Mouse (Mus musculus) retina, embryonic 14.5 days (tissue): ENCODE measurements around the gene Lamtor3.
"Not testable (repeated sequence)": the region's sequence is repeated elsewhere in the genome, so short reads cannot be mapped to it uniquely, and the experiment has no call there.

Experiments
- DNase-seq: peaks from one replicate; pipeline ENCODE4 v3.0.0-alpha.2; 2015; ENCODE audit warnings: low spot score

Gene Lamtor3

DNA sequence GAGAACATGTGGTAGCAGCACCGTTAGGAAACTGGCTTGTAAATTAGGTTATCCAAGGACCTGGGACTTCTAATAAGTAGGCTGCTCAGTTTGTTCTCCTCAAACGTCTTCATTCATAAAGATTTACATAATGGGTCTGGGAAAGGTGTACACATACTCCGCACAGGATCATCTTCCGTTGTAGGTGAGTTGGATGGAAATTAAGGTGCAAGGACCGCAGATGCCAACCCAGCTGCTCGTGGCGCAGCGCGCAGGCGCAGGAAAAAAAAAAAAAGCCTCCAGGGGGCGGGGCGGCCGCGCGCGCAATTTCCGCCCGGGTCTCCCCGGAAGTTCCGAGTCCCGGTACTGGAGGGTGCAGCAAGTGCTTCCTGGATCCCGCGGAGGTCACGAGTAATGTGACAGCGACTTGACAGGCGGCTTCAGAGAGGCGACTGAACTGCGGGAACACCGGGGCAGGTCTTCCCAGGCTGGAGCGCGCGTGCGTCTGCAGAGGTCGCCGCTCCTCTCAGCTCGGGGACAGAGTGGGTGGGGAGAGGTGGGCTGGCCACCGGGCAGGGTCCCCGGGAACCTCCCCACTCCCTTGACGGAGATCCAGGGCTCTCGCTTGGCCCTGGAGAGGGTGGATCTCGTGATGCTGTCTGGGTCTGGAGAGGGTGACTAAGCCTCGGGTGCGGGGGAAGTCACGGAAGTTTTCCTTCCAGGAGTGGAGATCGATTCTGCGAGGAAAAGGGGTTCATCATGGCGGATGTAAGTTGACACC, at the start of gene Lamtor3:
Lamtor3 (plus strand) TSS at position 335 of the 760 bp plus-strand sequence.
- DNase-seq = peak; percentile 84

DNA sequence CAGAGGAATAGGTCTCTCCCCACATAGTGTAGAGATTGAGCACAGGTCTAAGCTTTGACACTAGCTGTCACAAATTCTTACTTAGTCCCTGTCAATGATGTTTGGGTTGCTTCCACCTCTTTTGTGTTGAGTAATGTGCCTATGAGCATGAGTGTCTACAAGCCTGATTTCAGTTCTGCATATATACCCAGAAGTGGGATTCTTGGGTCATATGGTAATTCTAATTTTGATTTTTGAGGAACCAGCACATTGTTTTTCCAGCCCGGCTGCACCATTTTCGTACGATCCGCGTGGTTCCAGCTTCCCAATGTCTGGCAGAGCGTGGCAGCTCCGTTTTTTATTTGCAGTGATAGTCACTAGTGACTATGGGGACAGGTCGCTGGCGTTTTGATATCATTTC, 48.9 kb upstream of the Lamtor3 start:
- no peak for DNase-seq

DNA sequence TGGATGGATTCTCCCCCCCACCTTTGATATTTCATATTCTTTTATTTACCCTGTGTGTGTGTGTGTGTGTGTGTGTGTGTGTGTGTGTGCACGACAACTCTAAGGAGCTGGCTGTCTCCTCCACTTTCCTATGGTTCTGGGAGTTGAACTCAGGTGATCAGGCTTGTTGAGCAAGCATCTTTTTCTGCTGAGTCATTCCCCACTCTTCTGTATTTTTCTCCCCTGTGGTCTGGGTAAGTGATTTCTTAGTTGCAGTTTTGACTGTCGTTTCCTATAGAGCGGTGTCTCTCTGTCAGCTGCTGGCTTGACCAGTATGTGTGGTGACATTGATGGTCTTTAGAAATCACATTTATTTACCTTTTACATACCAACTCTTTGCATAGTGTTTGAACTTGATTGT, 39.0 kb upstream of the Lamtor3 start:
- DNase-seq = no peak

DNA sequence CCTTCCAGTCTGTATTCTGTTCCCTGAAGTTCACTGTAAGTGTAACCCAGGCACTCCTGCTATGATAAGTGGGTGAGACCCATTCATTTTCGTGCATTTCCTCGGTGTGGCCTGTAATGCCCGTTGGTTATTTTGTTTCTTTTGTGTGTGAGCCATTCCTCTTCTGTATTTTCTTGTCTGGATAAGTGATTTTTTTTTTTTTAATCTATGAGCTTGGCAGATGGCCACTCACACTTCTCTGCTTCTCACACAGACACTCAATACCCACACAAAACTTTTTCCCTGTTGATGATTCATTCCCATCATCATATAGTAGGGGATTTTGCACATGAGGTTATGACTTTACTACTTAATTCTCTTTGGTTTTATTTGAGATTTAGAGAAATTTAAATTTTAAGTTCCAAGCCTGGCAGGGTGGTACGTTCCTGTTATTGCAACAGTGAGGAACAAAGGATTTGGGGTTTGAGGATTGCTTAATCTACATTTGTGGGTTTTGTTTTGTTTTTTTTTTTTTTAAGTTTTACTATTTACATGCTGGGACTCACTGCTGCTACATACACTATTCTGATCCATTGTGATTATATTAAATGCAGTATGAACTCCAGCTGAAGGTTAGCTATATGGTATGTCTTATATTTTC, 38.1 kb upstream of the Lamtor3 start:
- no peak for DNase-seq

DNA sequence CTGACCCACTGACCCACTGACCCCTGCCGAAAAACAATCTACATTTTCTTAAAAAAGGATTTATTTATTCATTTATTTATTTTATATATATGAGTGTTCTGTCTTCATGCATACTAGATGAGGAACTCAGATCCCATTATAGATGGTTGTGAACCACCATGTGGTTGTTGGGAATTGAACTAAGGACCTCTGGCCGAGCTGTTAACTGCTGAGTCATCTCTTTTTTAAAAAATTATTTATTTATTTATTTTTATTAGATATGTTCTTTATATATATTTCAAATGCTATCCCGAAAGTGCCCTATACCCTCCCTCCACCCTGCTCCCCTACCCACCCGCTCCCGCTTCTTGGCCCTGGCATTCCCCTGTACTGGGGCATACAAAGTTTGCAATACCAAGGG, 37.2 kb upstream of the Lamtor3 start:
- DNase-seq = no peak

DNA sequence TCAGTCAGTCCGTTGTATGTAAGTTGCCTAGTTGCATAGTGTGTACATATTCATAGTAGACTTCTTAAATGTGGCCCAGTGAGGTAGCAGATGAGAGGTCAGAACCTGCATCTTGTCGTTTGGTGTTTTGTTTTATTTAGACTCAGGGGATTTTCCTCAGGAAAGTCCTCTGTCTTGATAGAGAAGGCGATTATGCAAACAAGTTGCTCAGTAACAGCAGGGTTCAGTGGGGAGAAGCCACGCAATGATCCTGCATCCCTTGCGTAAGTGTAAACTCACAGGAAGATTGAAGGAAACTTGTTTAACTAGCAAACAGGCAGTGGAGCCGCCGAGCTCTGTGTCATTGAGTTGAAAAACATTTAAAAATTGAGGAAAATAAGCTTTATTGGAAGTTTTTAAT, 30.3 kb upstream of the Lamtor3 start:
- no peak for DNase-seq

DNA sequence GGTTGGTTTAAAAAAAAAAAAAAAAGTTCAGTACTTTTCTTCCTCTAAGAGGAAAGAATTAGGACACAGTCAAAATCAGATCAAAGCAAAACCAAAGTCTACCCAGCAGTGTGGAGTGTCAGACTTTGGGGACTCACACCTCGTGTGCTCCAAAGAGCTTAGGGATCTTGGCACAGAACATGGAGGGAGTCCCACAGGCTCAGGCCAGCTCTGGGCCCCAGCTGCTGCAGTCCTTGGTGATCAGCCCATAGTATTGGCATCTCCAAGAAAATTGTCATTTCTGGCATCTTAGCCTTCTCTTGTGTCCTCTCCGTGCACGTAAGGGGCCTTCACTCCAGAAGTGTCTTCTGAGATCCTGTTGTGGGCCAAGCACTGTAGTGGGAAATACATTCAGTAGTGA, 27.2 kb upstream of the Lamtor3 start:
- DNase-seq = no peak

DNA sequence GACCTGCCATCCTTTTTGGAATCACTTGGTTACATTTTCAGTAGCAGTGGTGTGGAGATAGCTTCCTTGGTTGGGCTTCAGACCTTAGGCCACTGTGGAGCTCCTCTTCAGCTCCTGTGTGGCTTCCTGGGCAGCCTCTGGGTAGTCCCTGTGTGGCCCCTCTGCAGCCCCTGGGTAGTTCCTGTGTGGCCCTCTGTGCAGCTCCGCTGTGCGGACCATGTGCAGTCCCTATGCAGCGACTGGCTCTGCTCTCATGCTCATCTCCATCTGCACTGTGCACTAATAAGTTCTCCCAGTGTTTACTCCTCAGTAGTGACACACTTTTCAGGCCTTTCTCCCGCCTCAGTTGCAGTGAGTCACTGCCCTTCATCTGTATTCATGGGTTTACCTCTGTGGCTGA, 26.2 kb upstream of the Lamtor3 start:
- DNase-seq = no peak

DNA sequence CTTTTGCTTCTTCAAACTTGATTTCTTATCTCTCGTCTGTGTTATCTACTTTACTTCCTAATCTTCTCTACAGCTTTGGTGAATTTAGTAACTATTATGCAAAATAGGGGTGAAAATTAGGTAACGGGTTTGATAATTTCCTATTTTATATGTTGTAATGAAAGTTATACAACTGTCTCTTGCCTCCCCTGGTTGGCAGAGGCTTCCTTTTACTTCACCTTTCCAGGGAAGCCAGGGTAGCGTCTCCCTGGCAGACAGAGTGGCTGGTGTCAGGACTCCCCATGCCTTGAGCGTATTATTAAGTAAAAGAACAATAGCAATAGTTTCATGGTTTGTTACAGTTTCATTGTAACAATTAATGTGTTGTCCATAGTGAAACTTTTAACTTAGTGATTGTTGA, 24.5 kb upstream of the Lamtor3 start:
- DNase-seq = no peak

DNA sequence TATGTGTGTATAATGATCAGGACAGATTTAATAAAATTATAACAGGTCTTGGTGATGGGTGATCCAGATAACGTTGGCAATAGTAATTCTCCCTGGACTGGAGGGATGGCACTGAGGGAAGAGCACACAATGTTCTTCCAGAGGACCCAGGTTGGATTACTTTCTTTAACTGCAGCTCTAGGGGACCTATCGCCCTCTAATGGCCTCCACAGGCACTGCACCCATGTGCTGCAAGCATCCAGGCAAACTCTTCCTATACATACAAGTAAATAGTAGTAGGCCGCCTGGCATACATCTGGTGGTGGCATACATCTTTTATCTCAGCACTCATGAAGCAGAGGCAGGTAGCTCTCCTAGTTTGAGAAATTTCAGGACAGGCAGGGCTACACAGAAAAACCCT, 23.1 kb upstream of the Lamtor3 start:
- DNase-seq = no peak

DNA sequence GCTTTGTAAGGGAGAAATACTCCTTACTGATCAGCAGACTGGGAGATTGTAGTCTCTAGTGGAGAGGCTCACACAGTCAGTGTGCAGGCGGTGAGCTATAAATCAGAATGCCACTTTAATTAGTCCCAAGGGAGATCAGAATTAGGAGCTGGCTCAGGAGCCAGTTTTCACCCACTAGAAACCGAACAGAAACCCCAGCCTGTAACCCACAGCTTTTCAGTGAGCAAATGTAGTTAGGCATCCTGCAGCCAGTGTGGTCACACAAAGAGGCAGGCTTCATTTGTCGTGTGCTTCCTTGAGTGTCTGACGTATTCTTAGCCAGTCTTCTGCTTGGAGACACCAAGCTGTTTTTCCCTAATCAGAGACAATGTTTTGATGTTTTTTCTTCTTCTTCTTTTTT, 21.9 kb upstream of the Lamtor3 start:
- DNase-seq = no peak

DNA sequence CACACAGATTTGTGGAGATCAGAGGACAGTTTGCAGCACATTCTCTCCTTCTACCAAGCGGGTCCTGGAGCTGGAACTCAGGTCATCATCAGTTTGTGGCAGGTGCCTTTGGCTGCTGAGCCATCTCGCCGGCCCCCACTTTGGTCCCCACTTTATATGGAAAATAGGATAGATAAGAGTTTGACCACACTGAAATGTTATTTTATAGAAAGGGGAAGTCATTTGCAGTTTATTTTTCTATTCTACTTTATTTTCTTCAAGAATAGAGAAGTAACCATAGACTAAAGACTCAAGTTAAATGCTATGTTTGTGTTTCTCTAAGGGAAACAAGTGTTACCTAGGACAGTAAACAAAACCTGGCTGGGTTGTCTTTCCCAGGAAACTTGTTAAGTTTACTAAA, 21.4 kb upstream of the Lamtor3 start:
- DNase-seq = no peak

DNA sequence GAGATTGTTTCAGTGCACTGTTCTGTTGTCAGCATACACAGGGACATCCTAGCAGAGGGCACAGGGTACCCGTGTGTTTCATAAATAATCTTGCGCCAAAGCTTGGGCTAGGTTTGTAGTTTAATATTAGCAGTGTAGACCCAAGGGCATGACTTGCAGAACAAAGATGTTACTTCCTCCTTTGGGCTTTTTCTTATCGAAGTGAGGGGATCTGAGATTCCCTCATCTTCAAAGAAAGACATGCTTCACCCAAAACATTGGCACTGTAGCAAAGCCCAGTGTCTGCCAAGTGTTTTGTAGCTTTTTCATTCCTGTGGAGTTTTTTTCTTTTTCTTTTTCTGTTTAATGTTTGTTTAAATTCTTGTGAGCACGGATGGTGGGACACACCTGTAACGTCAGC, 20.6 kb upstream of the Lamtor3 start:
- no peak for DNase-seq

DNA sequence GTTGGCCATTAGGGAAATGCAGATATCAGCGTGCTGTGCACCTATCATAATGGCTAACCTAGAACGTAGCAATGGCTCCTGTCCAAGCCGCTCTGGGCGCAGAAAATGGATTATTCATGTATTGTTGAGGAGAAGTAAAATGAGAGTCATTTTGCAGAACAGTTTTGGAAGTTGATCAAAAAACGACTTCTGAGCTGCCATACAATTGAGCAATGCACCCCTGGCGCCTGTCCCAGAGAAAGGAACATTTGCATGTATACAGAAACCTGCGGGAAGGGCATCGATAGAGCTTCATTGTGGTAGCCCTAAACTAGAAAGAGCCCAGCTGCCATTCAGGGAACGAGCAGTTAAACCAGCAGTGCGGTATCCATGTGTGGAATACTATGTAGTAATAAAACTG, 18.2 kb upstream of the Lamtor3 start:
- no peak for DNase-seq

DNA sequence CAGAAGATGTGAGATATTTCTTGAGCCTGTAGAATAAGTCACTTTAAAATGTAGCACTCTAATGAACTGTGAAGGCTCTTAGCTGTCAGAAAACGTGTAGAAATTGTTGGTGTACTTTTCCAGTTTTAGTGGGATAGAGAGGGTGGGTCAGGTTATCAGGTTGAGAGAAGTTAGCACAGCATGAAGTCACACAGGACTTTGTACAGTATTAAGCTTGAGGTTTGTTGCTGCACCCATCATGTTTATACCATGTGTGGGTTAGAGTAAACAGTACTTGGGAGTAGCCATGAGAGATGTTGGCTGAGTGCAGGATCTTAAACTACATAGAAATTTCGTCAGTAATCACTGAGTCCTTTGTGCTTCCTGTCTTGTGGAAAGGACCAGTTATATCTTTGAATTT, 5.2 kb upstream of the Lamtor3 start:
- no peak for DNase-seq

DNA sequence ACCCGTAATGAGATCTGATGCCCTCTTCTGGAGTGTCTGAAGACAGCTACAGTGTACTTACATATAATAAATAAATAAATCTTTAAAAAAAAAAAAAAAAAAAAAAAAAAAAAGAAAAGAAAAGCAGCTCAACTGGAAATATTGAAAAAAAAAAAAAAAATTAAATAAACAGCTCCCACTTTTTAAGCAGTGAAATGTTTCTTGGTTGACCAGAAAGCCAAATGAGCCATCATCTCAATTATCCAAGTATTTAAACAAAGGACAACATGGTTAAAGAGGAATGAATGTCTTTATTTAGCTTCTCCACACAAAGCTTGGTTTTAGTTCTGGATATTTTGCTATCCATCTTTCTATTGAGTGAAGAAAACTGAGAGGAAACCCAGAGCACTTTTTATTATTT, 3.7 kb upstream of the Lamtor3 start:
- DNase-seq = not testable (repeated sequence)

DNA sequence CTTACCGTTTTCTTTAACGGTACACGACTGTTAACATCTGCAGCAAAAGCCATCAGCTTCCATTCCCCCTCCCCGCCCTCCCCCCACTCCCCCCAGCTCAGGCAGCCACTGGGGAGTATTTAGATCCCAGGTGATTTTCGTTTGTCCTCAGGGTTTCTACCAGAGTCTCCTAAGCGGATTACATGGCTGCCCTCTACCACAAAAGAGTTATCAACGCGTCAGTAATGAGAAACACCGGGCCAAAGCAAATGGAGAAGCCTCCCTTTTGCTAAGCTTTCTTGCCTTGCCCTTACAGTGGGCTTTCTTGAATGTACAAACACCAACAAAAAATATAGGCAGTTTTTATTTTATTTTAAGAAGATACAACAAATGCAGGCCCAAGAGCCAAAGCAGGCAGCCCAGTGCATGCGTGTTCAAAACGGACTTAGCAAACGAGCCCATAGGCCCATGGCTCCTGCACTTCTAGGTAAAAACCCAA, 573 bp upstream of the Lamtor3 start:
- DNase-seq = peak; percentile 53

DNA sequence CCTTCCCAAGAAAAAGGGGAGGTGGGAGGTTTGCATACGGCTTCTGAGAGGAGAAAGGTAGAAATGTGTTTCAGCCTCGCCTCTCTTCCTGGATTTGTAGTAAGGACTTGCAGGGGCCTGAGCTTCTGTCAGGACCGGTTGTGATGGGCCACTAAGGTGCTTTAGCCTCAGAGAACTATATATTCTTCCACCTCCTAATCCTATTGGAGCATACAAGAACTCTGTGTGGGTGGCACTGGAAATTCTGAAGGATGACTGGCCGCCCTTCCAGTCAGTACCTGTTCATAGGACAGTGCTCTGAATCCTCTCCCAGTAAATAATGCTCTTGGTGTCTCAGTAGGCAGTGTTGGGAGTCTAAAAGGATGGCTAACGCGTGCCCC, 616 bp downstream of the Lamtor3 start:
- no peak for DNase-seq

DNA sequence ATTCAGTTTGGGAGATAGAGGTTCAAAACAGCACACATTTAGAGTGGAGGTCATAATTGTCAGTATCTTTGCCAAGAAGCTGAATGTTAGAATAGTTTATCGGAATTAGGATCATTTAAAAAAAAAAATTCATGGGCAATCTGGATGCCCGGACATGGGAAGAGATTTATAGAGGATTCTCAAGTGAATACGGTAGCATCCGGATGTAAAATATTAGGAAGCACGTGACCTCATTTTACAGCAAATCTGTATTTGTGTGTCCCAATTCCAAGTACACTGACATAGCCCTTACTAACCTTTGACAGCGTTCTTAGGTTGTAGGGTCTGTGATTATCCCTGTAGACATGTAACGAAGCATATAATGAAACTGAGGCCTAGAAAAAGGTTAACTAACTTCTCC, 1.1 kb downstream of the Lamtor3 start:
- no peak for DNase-seq

DNA sequence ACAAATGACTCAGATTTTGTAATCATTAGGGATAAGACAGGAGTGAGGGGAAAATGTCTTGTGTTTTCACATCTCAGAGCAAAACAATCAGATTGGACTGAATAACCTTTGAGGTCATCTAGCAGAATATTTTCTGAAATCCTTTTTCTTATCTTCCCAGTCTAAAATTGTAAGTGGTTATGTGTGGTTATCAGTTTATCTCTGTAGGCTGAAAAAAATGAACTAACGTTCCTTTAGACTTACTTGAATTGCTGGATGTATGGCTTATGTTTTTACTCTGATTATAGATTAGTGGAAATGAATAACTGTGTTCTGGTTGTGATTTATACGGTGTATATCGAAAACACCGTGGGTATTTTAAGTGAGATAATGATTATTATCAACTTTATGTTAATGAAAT, 2.3 kb downstream of the Lamtor3 start:
- no peak for DNase-seq

DNA sequence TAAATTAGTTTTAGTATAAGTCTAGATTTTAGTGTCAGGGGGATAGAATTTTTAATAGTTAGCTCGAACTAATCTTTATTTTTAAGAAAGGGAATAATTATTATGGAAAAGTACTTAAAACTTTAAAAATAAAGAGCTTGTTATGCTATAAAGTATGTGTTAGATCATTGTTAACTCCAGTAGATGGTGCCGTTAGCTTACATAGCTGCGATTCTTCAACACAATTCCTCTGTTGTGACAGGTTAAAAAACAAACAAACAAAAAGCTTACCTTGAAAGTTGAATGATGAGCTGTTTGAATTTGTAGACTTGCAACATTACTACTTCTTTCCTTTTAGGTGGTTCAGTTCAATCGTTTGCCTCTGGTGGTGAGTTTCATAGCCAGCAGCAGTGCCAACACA, 8.7 kb downstream of the Lamtor3 start:
- no peak for DNase-seq

DNA sequence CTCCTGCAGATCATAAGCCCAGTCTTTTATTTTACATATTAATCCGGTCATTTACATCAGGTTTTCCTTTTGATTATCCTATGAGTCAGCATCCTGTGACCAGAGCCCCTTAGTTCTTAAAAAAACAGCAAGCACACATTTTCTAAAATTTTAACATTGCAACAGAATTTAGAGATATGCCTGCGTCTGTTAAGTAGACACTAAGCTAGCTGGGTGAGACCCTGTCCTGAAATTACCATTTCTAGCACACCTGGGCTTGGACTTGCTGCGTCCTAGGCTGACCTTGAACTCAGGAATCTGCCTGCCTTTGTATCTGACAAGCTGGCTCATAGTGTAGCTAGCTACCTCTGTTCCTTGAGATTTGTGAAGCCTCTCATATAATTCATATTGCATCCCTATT, 11.6 kb downstream of the Lamtor3 start:
- DNase-seq = no peak

DNA sequence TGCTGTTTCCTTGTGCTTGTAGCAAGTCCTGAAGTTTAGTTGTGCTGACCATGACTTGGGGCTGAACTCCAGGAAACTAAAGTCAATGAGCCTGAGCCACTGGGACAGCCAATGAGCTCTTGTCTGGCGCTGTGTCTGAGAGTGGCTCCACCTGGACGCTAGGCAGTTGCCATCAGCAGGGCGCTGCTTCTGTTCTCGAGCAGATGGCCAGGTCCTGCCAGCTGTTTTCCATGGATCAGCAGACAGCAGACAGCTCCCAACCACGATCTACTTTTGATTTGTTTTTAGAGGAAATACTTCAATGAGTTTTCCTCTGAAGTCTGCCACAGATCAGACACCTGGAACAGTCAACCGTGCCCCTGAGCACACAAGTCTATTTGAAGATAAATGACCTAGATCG, 14.4 kb downstream of the Lamtor3 start:
- DNase-seq = no peak

DNA sequence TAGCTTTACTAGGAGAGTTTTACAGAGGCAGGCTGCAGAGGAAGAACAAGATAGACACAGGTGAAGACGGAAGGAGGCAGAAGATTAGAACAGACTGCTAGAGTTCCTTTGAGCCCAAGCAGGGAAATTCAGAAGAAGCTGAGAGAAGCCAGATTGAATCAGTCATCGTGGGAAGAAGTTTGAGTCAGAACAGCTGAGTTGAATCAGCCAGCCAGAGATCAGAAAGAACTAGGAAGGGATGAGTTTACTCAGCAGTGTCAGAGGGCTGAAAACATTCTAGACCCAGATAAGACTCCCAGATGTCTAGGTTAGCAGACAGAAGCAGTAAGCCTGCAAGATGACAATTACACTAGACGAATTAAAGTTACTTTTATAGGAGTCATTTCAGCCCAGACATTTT, 15.7 kb downstream of the Lamtor3 start:
- no peak for DNase-seq
